Mouse (Mus musculus) neural tube, embryonic 13.5 days (tissue): ENCODE measurements around the gene Slc5a8. TPM values are rescaled to one million over a fixed set of nuclear protein-coding genes. Genes with fewer than 3 reads are reported as not detected.

Source experiments
- polyA plus RNA-seq: library from polyadenylated mRNA; unstranded; fragments of >200 nt; fragmentation: Nextera tagmentation; extraction: Ambion mirVana; gene quantifications from 2 replicates; pipeline ENCODE4 v1.2.1, GENCODE M21; 2015

Gene Slc5a8
- polyA plus RNA-seq, 1 experiment from 2014 or later: not detected

Other genes starting within 250 kb of the Slc5a8 start
- gene Spic, start 201.0 kb upstream of the Slc5a8 start, polyA plus RNA-seq: not detected in 2 replicates
- 157 and 159 TPM in 2 replicates for gene Arl1, start 155.1 kb upstream of the Slc5a8 start, polyA plus RNA-seq
- 7.3 and 7.9 TPM in 2 replicates for gene Utp20, start 59.2 kb upstream of the Slc5a8 start, polyA plus RNA-seq